In the genomic region with DNA sequence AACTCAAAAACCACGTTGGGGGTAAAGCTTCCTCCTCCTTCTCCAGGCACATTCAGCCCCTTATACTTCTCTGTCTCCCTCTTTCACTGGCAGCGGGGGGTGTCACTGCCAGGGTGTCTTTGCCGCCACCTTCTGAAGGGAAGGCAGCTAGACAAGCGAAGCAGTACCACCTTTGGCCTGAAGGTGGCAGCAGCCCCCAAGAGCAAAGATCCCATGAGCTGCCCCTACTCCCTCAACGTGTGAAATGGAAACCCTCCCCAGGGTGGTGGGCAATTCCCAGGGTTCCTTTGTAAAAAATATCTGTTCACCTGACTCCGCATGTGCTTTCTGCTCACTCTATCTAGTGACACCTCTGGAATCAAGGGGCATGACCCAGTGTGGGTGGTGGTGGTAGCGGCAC, we compare ENCODE assay signal across 8 mouse cellular contexts. TPM values are rescaled to one million over a fixed set of nuclear protein-coding genes. Genes with fewer than 3 reads are reported as not detected.
A peak's percentile ranks its signal among the peaks of the same experiment; 100 is the strongest.
DNase-seq lines count a peak whose midpoint lies in the region; ATAC-seq and TF ChIP-seq lines count a peak whose summit lies in the region.
"Had no signal": no experiment of that assay in that cellular context is flagged by ENCODE, and none has a peak within 500 bp of the region (broad histone marks: within the 10 kb centered on the region; RNA-seq: fewer than 3 reads in every experiment).

No protein-coding gene starts in this region.

- WGBS in forebrain, embryonic 13.5 days: 15% methylated on average over 7 of the region's 7 CpGs
- 13% methylated on average over 7 of the region's 7 CpGs for WGBS in spleen, adult 2 months

- H3K36me3 ChIP-seq in forebrain, embryonic 13.5 days (ENCODE audit: poor library complexity, severe bottlenecking): no peaks in the 10 kb centered on the region
- H3K36me3 ChIP-seq in spleen, adult 2 months (ENCODE audit: control insufficient read depth, insufficient read depth, low read length): no peaks in the 10 kb centered on the region

- no peak overlapping the region for H3K9ac ChIP-seq in forebrain, embryonic 13.5 days
- H3K9ac ChIP-seq: limb, embryonic 13.5 days had no signal

- H3K4me3 ChIP-seq in forebrain, embryonic 13.5 days: no peak overlapping the region
- no peak overlapping the region for H3K4me3 ChIP-seq in spleen, adult 2 months (ENCODE audit: extremely low read depth, insufficient read depth, insufficient read length)
- H3K4me3 ChIP-seq: limb, embryonic 13.5 days had no signal

- H3K27ac ChIP-seq in forebrain, embryonic 13.5 days: no peak overlapping the region
- no peak overlapping the region for H3K27ac ChIP-seq in spleen, adult 2 months (ENCODE audit: insufficient read depth, low read length)
- H3K27ac ChIP-seq: limb, embryonic 13.5 days had no signal

- DNase-seq in MN1 (ENCODE audit: low spot score): peak; percentile 87
- DNase-seq in c-Kit-positive CD71-positive TER-119-negative erythroid progenitor cells, embryonic 14.5 days (ENCODE audit: low read depth): peak; percentile 79
- DNase-seq in heart, postnatal 36 days: peak; percentile 89 to 96
- peak; percentile 76 for DNase-seq in left cerebral cortex, adult 11 months (ENCODE audit: low spot score)
- peak; percentile 63 to 84 for DNase-seq in spleen, adult 2 months (ENCODE audit: low read depth in 1 of 2, low spot score in 2 of 2)

- TF ChIP-seq POLR2A in spleen, adult 2 months (IDR thresholded peaks at IDR 0.05; ENCODE audit: low read depth, low read length): no peak

- intact Hi-C loops in heart, postnatal 36 days (cut with DNase I): loop anchor here (2.0 to 10.0 kb wide), 4 partner anchors 49 to 269 kb away; a partner anchor contains a TSS

- no peaks in the 10 kb centered on the region for H3K9me3 ChIP-seq in forebrain, embryonic 13.5 days (replicated peaks)
- H3K9me3 ChIP-seq: limb, embryonic 13.5 days had no signal

- no peak overlapping the region for H3K4me2 ChIP-seq in forebrain, embryonic 13.5 days
- H3K4me2 ChIP-seq: limb, embryonic 13.5 days had no signal

- H3K27me3 ChIP-seq in forebrain, embryonic 13.5 days: 0 out of 2 replicates have a peak, but pooled peaks cover 8% of the 10 kb centered on the region
- H3K27me3 ChIP-seq in spleen, adult 2 months (ENCODE audit: control insufficient read depth, insufficient read depth, low read length): no peaks in the 10 kb centered on the region
- H3K27me3 ChIP-seq: limb, embryonic 13.5 days had no signal

- TF ChIP-seq CTCF in spleen, adult 2 months (IDR thresholded peaks at IDR 0.05; ENCODE audit: extremely low read depth, insufficient read depth, insufficient read length, insufficient replicate concordance): peak; percentile 94; the same call in 1 of the 2 replicates

- H3K4me1 ChIP-seq in forebrain, embryonic 13.5 days: peaks cover 21% of the 10 kb centered on the region
- H3K4me1 ChIP-seq in spleen, adult 2 months (ENCODE audit: control insufficient read depth, insufficient read depth, insufficient read length): 0 out of 2 replicates have a peak, but pooled peaks cover under 1% of the 10 kb centered on the region

- ATAC-seq in forebrain, embryonic 13.5 days: peak; percentile 30; the same call in 1 of the 2 replicates
- peak; percentile 75 for ATAC-seq in megakaryocyte-erythroid progenitor cell, adult 5-6 weeks (replicated peaks; ENCODE audit: low FRiP score, low TSS enrichment, poor library complexity, severe bottlenecking)

RNA-seq across cellular contexts. Expression of a gene that starts 6.5 kb away (rescaled TPM):
- polyA plus RNA-seq in forebrain, embryonic 13.5 days (2015; fragmentation: Nextera tagmentation; extraction: Ambion mirVana): 47.9 and 53.4 TPM in 2 replicates
- 10 to 100 TPM; 63.6 to 68.4 TPM for total RNA-seq in heart, postnatal 36 days (2021)
- total RNA-seq in megakaryocyte-erythroid progenitor cell, adult 5-6 weeks (2014; fragmentation: Nextera tagmentation): 55.8 and 82.2 TPM in 2 replicates
- total RNA-seq in megakaryocyte-erythroid progenitor cell, adult 5-6 weeks (2017): 36.9 and 46.7 TPM in 2 replicates
- polyA plus RNA-seq in spleen, adult 2 months (2012; rRNA removed): 43.6 and 53.7 TPM in 2 replicates

RNA-seq across cellular contexts. Expression of a gene that starts 7.8 kb away (rescaled TPM):
- polyA plus RNA-seq in forebrain, embryonic 13.5 days (2015; fragmentation: Nextera tagmentation; extraction: Ambion mirVana): 34.1 and 38.7 TPM in 2 replicates
- 1 to 10 TPM; 1.7 to 2.0 TPM for total RNA-seq in heart, postnatal 36 days (2021)
- 0.17 and 0.98 TPM in 2 replicates for total RNA-seq in megakaryocyte-erythroid progenitor cell, adult 5-6 weeks (2014; fragmentation: Nextera tagmentation)
- total RNA-seq in megakaryocyte-erythroid progenitor cell, adult 5-6 weeks (2017): not detected in 2 replicates
- polyA plus RNA-seq in spleen, adult 2 months (2012; rRNA removed): 8.5 and 9.0 TPM in 2 replicates

RNA-seq across cellular contexts. Expression of a gene that starts 29.5 kb away (rescaled TPM):
- 2.9 and 3.1 TPM in 2 replicates for polyA plus RNA-seq in forebrain, embryonic 13.5 days (2015; fragmentation: Nextera tagmentation; extraction: Ambion mirVana)
- under 1 TPM in 1 of 2 experiments, not detected in 1; 0.22 TPM for total RNA-seq in heart, postnatal 36 days (2021)
- not detected in 2 replicates for total RNA-seq in megakaryocyte-erythroid progenitor cell, adult 5-6 weeks (2014; fragmentation: Nextera tagmentation)
- total RNA-seq in megakaryocyte-erythroid progenitor cell, adult 5-6 weeks (2017): not detected in 2 replicates
- 3.1 and 5.0 TPM in 2 replicates for polyA plus RNA-seq in spleen, adult 2 months (2012; rRNA removed)

RNA-seq across cellular contexts. Expression of a gene that starts 48.5 kb away (rescaled TPM):
- 31.3 and 33.8 TPM in 2 replicates for polyA plus RNA-seq in forebrain, embryonic 13.5 days (2015; fragmentation: Nextera tagmentation; extraction: Ambion mirVana)
- total RNA-seq in heart, postnatal 36 days (2021): 10 to 100 TPM; 38.5 to 40.4 TPM
- 15.7 and 16.1 TPM in 2 replicates for total RNA-seq in megakaryocyte-erythroid progenitor cell, adult 5-6 weeks (2014; fragmentation: Nextera tagmentation)
- 3.7 and 9.2 TPM in 2 replicates for total RNA-seq in megakaryocyte-erythroid progenitor cell, adult 5-6 weeks (2017)
- polyA plus RNA-seq in spleen, adult 2 months (2012; rRNA removed): 15.5 and 23.5 TPM in 2 replicates

RNA-seq across cellular contexts. Expression of a gene that starts 49.3 kb away (rescaled TPM):
- polyA plus RNA-seq in forebrain, embryonic 13.5 days (2015; fragmentation: Nextera tagmentation; extraction: Ambion mirVana): 101 and 112 TPM in 2 replicates
- 10 to 100 TPM; 21.2 to 24.7 TPM for total RNA-seq in heart, postnatal 36 days (2021)
- 93.5 and 138 TPM in 2 replicates for total RNA-seq in megakaryocyte-erythroid progenitor cell, adult 5-6 weeks (2014; fragmentation: Nextera tagmentation)
- 68.0 and 104 TPM in 2 replicates for total RNA-seq in megakaryocyte-erythroid progenitor cell, adult 5-6 weeks (2017)
- polyA plus RNA-seq in spleen, adult 2 months (2012; rRNA removed): 47.5 and 67.3 TPM in 2 replicates
